Comparison of ENCODE assay signal across 18 mouse cellular contexts in genomic region chr12:16554171-16554570, GRCm38 (mm10). TPM values are rescaled to one million over a fixed set of nuclear protein-coding genes. Genes with fewer than 3 reads are reported as not detected.
DNase-seq lines count a peak whose midpoint lies in the region; ATAC-seq and TF ChIP-seq lines count a peak whose summit lies in the region.
"Had no signal": no experiment of that assay in that cellular context is flagged by ENCODE, and none has a peak within 500 bp of the region (broad histone marks: within the 10 kb centered on the region; RNA-seq: fewer than 3 reads in every experiment).

No protein-coding gene starts in this region.

- WGBS in heart, embryonic 12.5 days = 52% methylated on average over 8 of the region's 8 CpGs
- WGBS in heart, embryonic 10.5 days = 68% methylated on average over 8 of the region's 8 CpGs
- WGBS in limb, embryonic 14.5 days = 68% methylated on average over 8 of the region's 8 CpGs
- 83% methylated on average over 8 of the region's 8 CpGs for WGBS in limb, embryonic 10.5 days
- 45% methylated on average over 8 of the region's 8 CpGs for WGBS in heart, postnatal 0 days

- peak overlapping the region; percentile 72 for H3K27ac ChIP-seq in heart, embryonic 12.5 days (ENCODE audit: poor library complexity, severe bottlenecking)
- H3K27ac ChIP-seq in heart, embryonic 10.5 days = no peak overlapping the region
- no peak overlapping the region for H3K27ac ChIP-seq in limb, embryonic 14.5 days (replicated peaks; ENCODE audit: low read depth, low read length)
- H3K27ac ChIP-seq in limb, embryonic 10.5 days = no peak overlapping the region
- peak overlapping the region; percentile 22; the same call in 1 of the 2 replicates for H3K27ac ChIP-seq in heart, postnatal 0 days (ENCODE audit: low read depth)
- H3K27ac ChIP-seq: hindbrain, embryonic 13.5 days; midbrain, embryonic 13.5 days had no signal

- no peak for DNase-seq in heart, embryonic 10.5 days (ENCODE audit: low spot score)
- DNase-seq in limb, embryonic 14.5 days (ENCODE audit: low spot score) = peak; percentile 36
- no peak for DNase-seq in limb, embryonic 10.5 days (ENCODE audit: low spot score)
- peak; percentile 89 for DNase-seq in brain, embryonic 14.5 days (ENCODE audit: low read depth)
- no peak for DNase-seq in heart, postnatal 0 days (ENCODE audit: low spot score)
- no peak for DNase-seq in liver
- DNase-seq: adrenal gland, adult 8-10 months; cerebellum, adult 2 months; kidney, postnatal 14 days; layer of hippocampus, postnatal 36 days; lung, adult 2 months; retina, postnatal 1 day had no signal

- H3K4me2 ChIP-seq in heart, embryonic 12.5 days = no peak overlapping the region
- H3K4me2 ChIP-seq in limb, embryonic 14.5 days (replicated peaks; ENCODE audit: low read depth, low read length, severe bottlenecking) = no peak overlapping the region
- no peak overlapping the region for H3K4me2 ChIP-seq in heart, postnatal 0 days (ENCODE audit: low read depth, low read length)
- H3K4me2 ChIP-seq: hindbrain, embryonic 13.5 days; midbrain, embryonic 13.5 days had no signal

- no peak overlapping the region for H3K4me3 ChIP-seq in heart, embryonic 12.5 days
- H3K4me3 ChIP-seq in heart, embryonic 10.5 days = no peak overlapping the region
- no peak overlapping the region for H3K4me3 ChIP-seq in limb, embryonic 14.5 days (replicated peaks; ENCODE audit: low read length)
- no peak overlapping the region for H3K4me3 ChIP-seq in limb, embryonic 10.5 days
- H3K4me3 ChIP-seq in heart, postnatal 0 days (ENCODE audit: low read depth, low read length) = no peak overlapping the region
- H3K4me3 ChIP-seq: hindbrain, embryonic 13.5 days; midbrain, embryonic 13.5 days; myocyte had no signal

- peaks cover 12% of the 10 kb centered on the region for H3K36me3 ChIP-seq in heart, embryonic 12.5 days
- H3K36me3 ChIP-seq in heart, embryonic 10.5 days = peaks cover 5% of the 10 kb centered on the region; the same call in 1 of the 2 replicates
- peaks cover 18% of the 10 kb centered on the region for H3K36me3 ChIP-seq in limb, embryonic 14.5 days (ENCODE audit: control insufficient read depth, insufficient read depth, low read length)
- peaks cover 31% of the 10 kb centered on the region for H3K36me3 ChIP-seq in limb, embryonic 10.5 days
- H3K36me3 ChIP-seq in heart, postnatal 0 days (replicated peaks; ENCODE audit: control insufficient read depth, insufficient read depth, low read length) = peaks cover 20% of the 10 kb centered on the region

- no peak overlapping the region for H3K9ac ChIP-seq in heart, embryonic 12.5 days
- H3K9ac ChIP-seq in limb, embryonic 14.5 days (ENCODE audit: low read depth, low read length, severe bottlenecking) = no peak overlapping the region
- H3K9ac ChIP-seq in heart, postnatal 0 days (replicated peaks; ENCODE audit: low read depth, low read length) = no peak overlapping the region
- H3K9ac ChIP-seq: hindbrain, embryonic 13.5 days; midbrain, embryonic 13.5 days had no signal

- H3K4me1 ChIP-seq in heart, embryonic 12.5 days (replicated peaks) = peaks cover 41% of the 10 kb centered on the region
- peaks cover 24% of the 10 kb centered on the region for H3K4me1 ChIP-seq in heart, embryonic 10.5 days
- peaks cover 3% of the 10 kb centered on the region; the same call in 1 of the 2 replicates for H3K4me1 ChIP-seq in limb, embryonic 14.5 days (ENCODE audit: control insufficient read depth, insufficient read depth, low read length)
- peaks cover 32% of the 10 kb centered on the region for H3K4me1 ChIP-seq in limb, embryonic 10.5 days
- peaks cover 11% of the 10 kb centered on the region for H3K4me1 ChIP-seq in heart, postnatal 0 days (ENCODE audit: control insufficient read depth, insufficient read depth)

- no peak for ATAC-seq in heart, embryonic 12.5 days (ENCODE audit: insufficient number of reproducible peaks, low FRiP score)
- ATAC-seq in limb, embryonic 14.5 days (ENCODE audit: low FRiP score, low read depth) = no peak
- ATAC-seq in heart, postnatal 0 days (ENCODE audit: insufficient read depth, low read depth) = no peak
- ATAC-seq: intestine, embryonic 16.5 days; midbrain, embryonic 13.5 days had no signal

- no peak for TF ChIP-seq EP300 in heart, postnatal 0 days (IDR thresholded peaks at IDR 0.05; ENCODE audit: low read depth)

- no peak for TF ChIP-seq CTCF in brain, embryonic 14.5 days (IDR thresholded peaks at IDR 0.05; ENCODE audit: borderline replicate concordance, extremely low read depth, insufficient read depth, insufficient read length)
- no peak for TF ChIP-seq CTCF in heart, postnatal 0 days (IDR thresholded peaks at IDR 0.05; ENCODE audit: low read depth)

- H3K9me3 ChIP-seq in heart, embryonic 12.5 days (replicated peaks) = no peaks in the 10 kb centered on the region
- H3K9me3 ChIP-seq in heart, embryonic 10.5 days = no peaks in the 10 kb centered on the region
- H3K9me3 ChIP-seq in limb, embryonic 14.5 days (ENCODE audit: control insufficient read depth, low read length) = no peaks in the 10 kb centered on the region
- no peaks in the 10 kb centered on the region for H3K9me3 ChIP-seq in limb, embryonic 10.5 days (replicated peaks)
- no peaks in the 10 kb centered on the region for H3K9me3 ChIP-seq in heart, postnatal 0 days (replicated peaks; ENCODE audit: control insufficient read depth, low read length)
- H3K9me3 ChIP-seq: G1E; hindbrain, embryonic 13.5 days; midbrain, embryonic 13.5 days had no signal

- no peak for TF ChIP-seq POLR2A in limb, embryonic 14.5 days (IDR thresholded peaks at IDR 0.05; ENCODE audit: borderline replicate concordance, extremely low read depth, insufficient read depth, insufficient read length)
- TF ChIP-seq POLR2A in brain, embryonic 14.5 days (IDR thresholded peaks at IDR 0.05; ENCODE audit: borderline replicate concordance, extremely low read depth, insufficient read depth, insufficient read length, poor library complexity, severe bottlenecking) = no peak

- H3K27me3 ChIP-seq in heart, embryonic 12.5 days (replicated peaks) = no peaks in the 10 kb centered on the region
- no peaks in the 10 kb centered on the region for H3K27me3 ChIP-seq in heart, embryonic 10.5 days (ENCODE audit: insufficient read depth, poor library complexity, severe bottlenecking)
- no peaks in the 10 kb centered on the region for H3K27me3 ChIP-seq in limb, embryonic 14.5 days (ENCODE audit: control insufficient read depth, insufficient read depth, low read length)
- no peaks in the 10 kb centered on the region for H3K27me3 ChIP-seq in limb, embryonic 10.5 days (ENCODE audit: low read depth, poor library complexity, severe bottlenecking)
- H3K27me3 ChIP-seq in heart, postnatal 0 days (ENCODE audit: control insufficient read depth, insufficient read depth, low read length) = no peaks in the 10 kb centered on the region
- H3K27me3 ChIP-seq: hindbrain, embryonic 13.5 days; midbrain, embryonic 13.5 days had no signal

RNA-seq across cellular contexts. Expression of gene Lpin1, which starts 56.6 kb away (rescaled TPM):
- 6.5 and 6.9 TPM in 2 replicates for polyA plus RNA-seq in heart, embryonic 12.5 days (2016; fragmentation: Nextera tagmentation; extraction: Ambion mirVana)
- 3.3 and 4.6 TPM in 2 replicates for polyA plus RNA-seq in heart, embryonic 10.5 days (2016; fragmentation: Nextera tagmentation; extraction: Ambion mirVana)
- polyA plus RNA-seq in limb, embryonic 14.5 days (2012; rRNA removed) = 6.5 and 6.9 TPM in 2 replicates
- 6.4 and 7.3 TPM in 2 replicates for polyA plus RNA-seq in limb, embryonic 14.5 days (2014; fragmentation: Nextera tagmentation; extraction: Ambion mirVana)
- polyA plus RNA-seq in limb, embryonic 10.5 days (2016; fragmentation: Nextera tagmentation; extraction: Ambion mirVana) = 5.1 and 7.2 TPM in 2 replicates
- polyA plus RNA-seq in brain, embryonic 14.5 days (2012; rRNA removed) = 19.0 and 25.6 TPM in 2 replicates
- 16.9 and 24.8 TPM in 2 replicates for total RNA-seq in heart, postnatal 0 days (2014; rRNA removed; ENCODE audit: low replicate concordance)
- polyA plus RNA-seq in heart, postnatal 0 days (2015; fragmentation: Nextera tagmentation; extraction: Ambion mirVana) = 10.6 and 11.1 TPM in 2 replicates

Comparison
In these comparisons a context has a peak if more than half of its experiments do, and no peak if none do; other contexts are left out.
1. H3K27ac ChIP-seq: peak in heart, embryonic 12.5 days (single experiment) and heart, postnatal 0 days (single experiment); none in heart, embryonic 10.5 days (single experiment), limb, embryonic 14.5 days (single experiment) and limb, embryonic 10.5 days (single experiment).
2. DNase-seq: peak in limb, embryonic 14.5 days (single experiment) and brain, embryonic 14.5 days (single experiment); none in heart, embryonic 10.5 days (single experiment), limb, embryonic 10.5 days (single experiment), heart, postnatal 0 days (single experiment) and liver (single experiment).